Mouse (Mus musculus) heart, embryonic 16.5 days (tissue): ENCODE measurements around the gene Cdc34. TPM values are rescaled to one million over a fixed set of nuclear protein-coding genes. Genes with fewer than 3 reads are reported as not detected.

ENCODE experiments used
- ATAC-seq: fragments of 200-750 bp; cut with Nextera tagmentation; replicated peaks from 2 replicates; pipeline ENCODE4 v1.8.0; 2017; ENCODE audit warnings: moderate number of reproducible peaks; ENCODE audit not compliant: insufficient read depth, low FRiP score; ENCODE audit errors: extremely low read depth
- H3K27ac ChIP-seq: fragments of 300-500 bp; sonication (generic); 2 replicates; pipeline ENCODE4 v1.5.1; 2014; ENCODE audit warnings: mild to moderate bottlenecking, low read length, control low read depth, moderate library complexity
- H3K27me3 ChIP-seq: fragments of 300-500 bp; sonication (generic); 2 replicates; pipeline ENCODE4 v1.6.1; 2014; ENCODE audit warnings: low read length, mixed read lengths; ENCODE audit not compliant: control insufficient read depth, insufficient read depth
- H3K36me3 ChIP-seq: fragments of 300-500 bp; sonication (generic); 2 replicates; pipeline ENCODE4 v1.6.1; 2014; ENCODE audit not compliant: control insufficient read depth, insufficient read depth
- H3K4me1 ChIP-seq: fragments of 300-500 bp; sonication (generic); 2 replicates; pipeline ENCODE4 v1.6.1; 2014; ENCODE audit warnings: low read length, mixed read lengths; ENCODE audit not compliant: control insufficient read depth, insufficient read depth
- H3K4me2 ChIP-seq: fragments of 300-500 bp; sonication (generic); 2 replicates; pipeline ENCODE4 v1.6.1; 2014; ENCODE audit warnings: low read depth, mild to moderate bottlenecking, control low read depth, low read length
- H3K4me3 ChIP-seq: fragments of 300-500 bp; sonication (generic); 2 replicates; pipeline ENCODE4 v1.5.1; 2014; ENCODE audit warnings: mild to moderate bottlenecking, control low read depth, low read length
- H3K9ac ChIP-seq: fragments of 300-500 bp; sonication (generic); 2 replicates; pipeline ENCODE4 v1.6.1; 2014; ENCODE audit warnings: low read length, control low read depth
- H3K9me3 ChIP-seq: fragments of 300-500 bp; sonication (generic); replicated peaks from 2 replicates; pipeline ENCODE4 v1.6.1; 2016; ENCODE audit warnings: low read length; ENCODE audit not compliant: control insufficient read depth
- WGBS: fragments of 180-500 bp; shearing (Covaris S2); extraction: QIAGEN DNeasy Blood & Tissue Kit; methylation state at CpG from one replicate; pipeline ENCODE4 v1.1.7; 2014; 5-methylcytosine and 5-hydroxymethylcytosine counted together
- polyA plus RNA-seq: library from polyadenylated mRNA; unstranded; fragments of >200 nt; fragmentation: Nextera tagmentation; extraction: Ambion mirVana; gene quantifications from 2 replicates; pipeline ENCODE4 v1.2.1, GENCODE M21; 2015

The Cdc34 gene
- polyA plus RNA-seq = 98.0 and 101 TPM in 2 replicates

- H3K4me1 ChIP-seq = peaks cover 32% of the 10 kb centered on the region
- no peaks in the 10 kb centered on the region for H3K9me3 ChIP-seq
- peak within 1 kb of the TSS; percentile 91 for H3K27ac ChIP-seq
- peak within 1 kb of the TSS; percentile 80 for H3K4me2 ChIP-seq
- ATAC-seq = peak; percentile 93
- H3K27me3 ChIP-seq = no peaks in the 10 kb centered on the region
- WGBS = under 1% methylated on average over 83 of the region's 84 CpGs
- peaks cover 19% of the 10 kb centered on the region for H3K36me3 ChIP-seq
- peak within 1 kb of the TSS; percentile 87 for H3K9ac ChIP-seq
- H3K4me3 ChIP-seq = peak within 1 kb of the TSS; percentile 90
These were observed at the start of gene Cdc34 for GRCm38 (mm10) chr10:79681591-79682245. Cdc34 (plus strand) TSS chr10:79682195.

DNA sequence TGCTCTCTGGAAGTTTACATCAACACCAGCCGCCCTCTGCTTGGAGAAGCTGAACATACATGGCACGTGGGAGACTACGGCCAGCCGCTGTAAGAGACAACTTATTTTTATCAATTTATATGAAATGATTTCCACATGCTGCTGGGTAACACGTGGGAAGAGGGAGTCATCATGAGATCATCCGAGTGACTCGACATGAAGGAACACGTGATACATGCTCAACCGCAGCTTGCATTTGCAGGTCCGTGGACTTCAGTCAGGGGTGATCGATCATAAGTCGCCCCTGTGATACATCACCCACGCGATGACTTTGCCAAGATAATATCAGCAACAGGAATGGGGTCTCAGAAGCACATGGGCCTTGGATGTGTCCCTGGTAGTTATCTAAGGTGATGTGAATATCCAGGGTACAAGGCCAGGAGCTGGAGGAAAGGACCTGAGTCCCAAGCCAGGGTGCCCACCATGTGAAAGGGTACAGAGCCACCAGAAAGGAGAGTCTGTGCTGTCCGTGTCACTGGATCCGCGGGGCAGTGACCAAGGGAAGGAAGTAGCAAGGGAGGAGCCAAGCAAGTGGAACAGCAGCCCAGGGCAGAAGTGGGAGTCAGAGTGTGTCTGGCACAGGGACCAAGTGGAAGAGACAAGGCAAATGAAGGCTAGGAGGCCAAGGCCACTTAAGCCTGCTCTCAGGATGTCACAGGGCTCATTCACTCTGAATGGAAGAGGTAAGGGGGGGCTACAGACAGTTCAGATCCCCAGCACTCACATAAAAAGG, 48.8 kb upstream of the Cdc34 start:
- WGBS = 70% methylated on average over 17 of the region's 17 CpGs
- Histone ChIP-seq H3K27me3 (peaks cover 25% of the 10 kb centered on the region), H3K4me3 (no peak overlapping the region), H3K9ac (no peak overlapping the region), H3K4me1 (no peaks in the 10 kb centered on the region; the same call in 1 of the 2 replicates), H3K4me2 (no peak overlapping the region), H3K27ac (no peak overlapping the region), H3K36me3 (no peaks in the 10 kb centered on the region), H3K9me3 (no peaks in the 10 kb centered on the region; the same call in 1 of the 2 replicates)
- ATAC-seq = no peak

DNA sequence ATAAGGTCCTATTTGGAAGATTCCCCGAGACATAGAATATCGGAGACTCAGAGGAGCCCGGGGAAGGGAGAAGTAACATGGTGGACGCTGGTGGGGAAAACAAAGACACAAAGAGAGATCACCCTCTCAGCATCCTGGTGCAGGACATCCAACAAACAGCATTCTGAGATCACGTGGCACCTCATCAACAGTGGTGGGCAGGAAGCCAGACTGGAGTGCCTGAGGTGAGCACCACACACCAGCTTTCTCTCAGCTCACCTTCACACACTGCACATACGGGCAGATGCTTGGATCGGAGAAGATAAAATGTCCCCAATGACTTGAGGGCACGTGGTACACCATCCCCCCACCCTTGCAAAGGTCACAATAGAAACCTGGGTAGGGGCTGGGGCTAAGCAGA, 45.7 kb upstream of the Cdc34 start:
- ATAC-seq = no peak
- Histone ChIP-seq H3K4me3 (no peak overlapping the region), H3K9ac (no peak overlapping the region), H3K27ac (no peak overlapping the region), H3K27me3 (peaks cover 48% of the 10 kb centered on the region), H3K4me1 (peaks cover 7% of the 10 kb centered on the region), H3K4me2 (no peak overlapping the region), H3K36me3 (no peaks in the 10 kb centered on the region), H3K9me3 (no peaks in the 10 kb centered on the region; the same call in 1 of the 2 replicates)
- WGBS = 79% methylated on average over 8 of the region's 8 CpGs

GRCm38 (mm10) chr10:79637128-79638110, 44.6 kb upstream of the Cdc34 start, which contains the start of gene Shc2:
Shc2 (minus strand) TSS chr10:79637918.
- peaks cover 48% of the 10 kb centered on the region for H3K27me3 ChIP-seq
- H3K27ac ChIP-seq = no peak within 1 kb of the TSS
- peak within 1 kb of the TSS; percentile 62 for H3K9ac ChIP-seq
- peaks cover 7% of the 10 kb centered on the region for H3K4me1 ChIP-seq
- under 1% methylated on average over 99 of the region's 116 CpGs for WGBS
- H3K4me2 ChIP-seq = peak within 1 kb of the TSS; percentile 83
- H3K9me3 ChIP-seq = no peaks in the 10 kb centered on the region; the same call in 1 of the 2 replicates
- 0 out of 2 replicates have a peak, but pooled peaks have one; percentile 53 for ATAC-seq
- H3K36me3 ChIP-seq = no peaks in the 10 kb centered on the region
- peak within 1 kb of the TSS; percentile 64 for H3K4me3 ChIP-seq

DNA sequence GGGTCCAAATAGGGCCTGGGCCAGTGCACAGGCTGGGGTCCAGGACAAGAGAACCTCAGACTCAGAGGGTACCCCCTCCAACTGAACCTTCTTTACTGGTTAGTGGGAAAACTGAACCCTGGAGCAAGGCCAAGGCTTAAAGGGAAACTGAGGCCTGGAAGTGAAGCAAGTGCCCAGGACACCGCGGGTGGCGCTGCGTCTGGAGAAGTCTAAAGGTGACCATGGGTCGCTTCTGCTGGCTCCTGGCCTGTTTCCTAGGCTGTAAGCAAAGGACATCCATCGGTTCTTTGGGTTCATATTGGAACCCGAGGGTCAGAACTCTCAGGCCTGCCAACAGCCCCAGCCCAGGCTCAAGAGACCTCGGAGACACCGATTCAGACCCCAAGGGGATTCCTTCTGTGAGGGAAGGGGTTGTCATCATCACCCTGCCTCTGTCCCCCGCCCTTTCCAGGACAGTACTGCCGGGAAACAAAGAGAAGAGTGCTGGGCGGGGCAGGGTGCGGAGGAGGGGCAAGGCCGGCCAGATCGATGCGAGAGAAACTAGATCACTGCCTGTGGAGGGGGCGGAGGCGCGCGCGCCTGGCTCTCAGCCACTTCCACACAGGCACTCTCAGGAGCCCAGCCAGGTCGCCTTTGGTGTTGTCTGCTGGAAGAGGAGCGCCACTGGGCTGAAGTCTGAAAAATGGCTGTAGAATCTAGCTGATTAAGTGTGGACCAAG, 43.4 kb upstream of the Cdc34 start:
- WGBS = 8% methylated on average over 23 of the region's 23 CpGs
- Histone ChIP-seq H3K27ac (no peak overlapping the region), H3K4me2 (peak overlapping the region; percentile 52), H3K36me3 (no peaks in the 10 kb centered on the region), H3K9me3 (no peaks in the 10 kb centered on the region; the same call in 1 of the 2 replicates), H3K4me1 (peaks cover 7% of the 10 kb centered on the region), H3K9ac (peak overlapping the region; percentile 15; the same call in 1 of the 2 replicates), H3K4me3 (peak overlapping the region; percentile 32), H3K27me3 (peaks cover 48% of the 10 kb centered on the region)
- peak; percentile 35; the same call in 1 of the 2 replicates for ATAC-seq

DNA sequence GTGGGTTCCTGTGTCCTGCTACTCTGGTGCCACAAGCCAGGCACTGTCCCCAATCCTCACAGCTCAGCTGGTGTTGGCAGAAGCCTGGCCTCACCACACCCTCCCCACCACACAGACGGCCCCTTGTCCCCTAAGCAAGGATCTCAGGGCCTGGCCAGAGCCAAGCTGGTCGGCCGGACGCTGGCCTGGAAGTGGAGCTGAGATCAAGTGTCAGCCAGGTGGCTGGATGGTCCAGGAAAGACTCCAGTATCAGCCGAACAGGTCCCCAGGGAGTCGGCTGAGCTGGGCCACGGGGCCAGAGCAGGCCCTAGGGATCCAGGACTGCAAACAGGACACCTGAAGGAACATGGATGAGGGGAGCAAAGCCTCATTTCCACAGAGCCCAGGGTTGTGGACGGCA, 36.3 kb upstream of the Cdc34 start, which contains the start of gene Odf3l2:
Odf3l2 (minus strand) TSS at position 28 of the 400 bp plus-strand sequence.
- Histone ChIP-seq H3K9ac (no peak within 1 kb of the TSS), H3K27ac (no peak within 1 kb of the TSS), H3K4me1 (no peaks in the 10 kb centered on the region), H3K36me3 (no peaks in the 10 kb centered on the region), H3K27me3 (no peaks in the 10 kb centered on the region; the same call in 1 of the 2 replicates), H3K4me3 (no peak within 1 kb of the TSS), H3K4me2 (no peak within 1 kb of the TSS), H3K9me3 (no peaks in the 10 kb centered on the region)
- 66% methylated on average over 8 of the region's 8 CpGs for WGBS
- no peak for ATAC-seq

GRCm38 (mm10) chr10:79649070-79649751, 32.8 kb upstream of the Cdc34 start:
- ATAC-seq = peak; percentile 49; the same call in 1 of the 2 replicates
- Histone ChIP-seq H3K4me2 (no peak overlapping the region), H3K36me3 (no peaks in the 10 kb centered on the region), H3K27me3 (peaks cover 7% of the 10 kb centered on the region), H3K9me3 (no peaks in the 10 kb centered on the region), H3K27ac (no peak overlapping the region), H3K4me3 (no peak overlapping the region), H3K4me1 (no peaks in the 10 kb centered on the region), H3K9ac (no peak overlapping the region)
- WGBS = 26% methylated on average over 7 of the region's 7 CpGs
